Mouse (Mus musculus) thymus, adult 2 months (tissue): ENCODE results near the gene Rngtt. TPM values are rescaled to one million over a fixed set of nuclear protein-coding genes. Genes with fewer than 3 reads are reported as not detected.

Source experiments
- DNase-seq: peaks from one replicate; pipeline ENCODE4 v3.0.0; 2021
- H3K27ac ChIP-seq: fragments of 200-500 bp; 2 replicates; pipeline ENCODE4 v1.5.1; 2012; ENCODE audit warnings: low read length, control low read depth; ENCODE audit not compliant: control insufficient read depth, insufficient read depth
- H3K27me3 ChIP-seq: fragments of 200-500 bp; 2 replicates; pipeline ENCODE4 v1.6.1; 2012; ENCODE audit warnings: mild to moderate bottlenecking, low read length, moderate library complexity, mixed read lengths; ENCODE audit not compliant: control insufficient read depth, insufficient read depth
- H3K36me3 ChIP-seq: fragments of 200-500 bp; 2 replicates; pipeline ENCODE4 v1.6.1; 2012; ENCODE audit warnings: mild to moderate bottlenecking, low read length, moderate library complexity; ENCODE audit not compliant: control insufficient read depth, insufficient read depth
- H3K4me1 ChIP-seq: fragments of 200-500 bp; replicated peaks from 2 replicates; pipeline ENCODE4 v1.6.1; 2012; ENCODE audit warnings: low read length; ENCODE audit not compliant: control insufficient read depth, insufficient read depth
- H3K4me3 ChIP-seq: fragments of 200-500 bp; 2 replicates; pipeline ENCODE4 v1.5.1; 2012; ENCODE audit warnings: mild to moderate bottlenecking, low read length, control low read depth, moderate library complexity; ENCODE audit not compliant: control insufficient read depth, insufficient read depth
- CTCF ChIP-seq: fragments of 200-500 bp; IDR thresholded peaks from 2 replicates; pipeline ENCODE4 v1.5.1; 2012; ENCODE audit warnings: mild to moderate bottlenecking, control low read depth, low read length, moderate library complexity, borderline replicate concordance; ENCODE audit not compliant: control insufficient read depth, poor library complexity, insufficient read depth; ENCODE audit errors: extremely low read depth
- POLR2A ChIP-seq: fragments of 200-500 bp; IDR thresholded peaks from 2 replicates; pipeline ENCODE4 v1.6.1; 2012; ENCODE audit warnings: mild to moderate bottlenecking, low read length, control low read depth, moderate library complexity; ENCODE audit not compliant: control insufficient read depth, poor library complexity, insufficient read depth; ENCODE audit errors: extremely low read depth
- WGBS: fragments of 180-500 bp; shearing (Covaris S2); methylation state at CpG from one replicate; pipeline ENCODE4 v1.1.7; 2018; 5-methylcytosine and 5-hydroxymethylcytosine counted together
- polyA plus RNA-seq: library from polyadenylated mRNA; depleted of rRNA; stranded (reverse); fragments of >200 nt; gene quantifications from 2 replicates; pipeline ENCODE4 v1.2.3, GENCODE M21; 2012

Rngtt gene
- polyA plus RNA-seq, 1 experiment: 4.2 TPM

DNA sequence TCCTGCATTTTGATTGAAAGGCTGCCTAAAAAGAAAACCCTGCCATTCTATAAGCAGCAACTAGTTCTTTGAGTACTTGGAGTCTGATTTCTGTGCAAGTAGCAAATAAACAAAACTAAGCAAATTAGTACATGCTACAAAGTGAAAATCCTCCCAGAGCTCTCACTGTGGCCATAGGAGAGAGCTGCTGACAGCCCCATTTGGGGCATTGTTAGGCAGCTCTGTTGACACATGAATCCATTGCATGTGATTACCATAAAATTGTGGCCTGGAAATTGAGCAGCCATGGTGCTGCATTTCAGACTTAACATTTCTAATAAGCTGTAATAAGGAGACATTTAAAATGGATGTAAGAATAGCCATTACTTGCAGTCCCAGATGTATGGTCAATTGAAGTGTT, 171.6 kb downstream of the Rngtt start:
- no peak for TF ChIP-seq CTCF
- TF ChIP-seq POLR2A: no peak
- Histone ChIP-seq H3K27me3 (no peaks in the 10 kb centered on the region), H3K36me3 (no peaks in the 10 kb centered on the region), H3K27ac (no peak overlapping the region), H3K4me3 (no peak overlapping the region), H3K4me1 (no peaks in the 10 kb centered on the region)
- no peak for DNase-seq

- H3K4me1 ChIP-seq: no peaks in the 10 kb centered on the region
- no peak for TF ChIP-seq CTCF
- TF ChIP-seq POLR2A: no peak
- no peaks in the 10 kb centered on the region for H3K36me3 ChIP-seq
- H3K27ac ChIP-seq: no peak overlapping the region
- 97% methylated on average over 1 of the region's 1 CpGs for WGBS
- no peak for DNase-seq
- H3K4me3 ChIP-seq: no peak overlapping the region
- no peaks in the 10 kb centered on the region for H3K27me3 ChIP-seq
Observed at GRCm38 (mm10) chr4:33486050-33486449, 175.9 kb downstream of the Rngtt start.

- WGBS: 89% methylated on average over 1 of the region's 1 CpGs
- Histone ChIP-seq H3K36me3 (no peaks in the 10 kb centered on the region), H3K4me3 (no peak overlapping the region), H3K27ac (no peak overlapping the region), H3K4me1 (no peaks in the 10 kb centered on the region), H3K27me3 (no peaks in the 10 kb centered on the region)
- TF ChIP-seq CTCF: no peak
- TF ChIP-seq POLR2A: no peak
- DNase-seq: no peak
Observed at GRCm38 (mm10) chr4:33491108-33491507, 181.0 kb downstream of the Rngtt start.

GRCm38 (mm10) chr4:33494377-33494776, 184.3 kb downstream of the Rngtt start:
- 99% methylated on average over 2 of the region's 2 CpGs for WGBS
- no peaks in the 10 kb centered on the region for H3K4me1 ChIP-seq
- H3K36me3 ChIP-seq: no peaks in the 10 kb centered on the region
- H3K27me3 ChIP-seq: no peaks in the 10 kb centered on the region
- H3K27ac ChIP-seq: no peak overlapping the region
- H3K4me3 ChIP-seq: no peak overlapping the region
- TF ChIP-seq POLR2A (no peak), CTCF (no peak)
- DNase-seq: no peak

- 85% methylated on average over 2 of the region's 2 CpGs for WGBS
- TF ChIP-seq POLR2A: no peak
- H3K36me3 ChIP-seq: peaks cover 7% of the 10 kb centered on the region; the same call in 1 of the 2 replicates
- H3K4me1 ChIP-seq: no peaks in the 10 kb centered on the region
- H3K4me3 ChIP-seq: no peak overlapping the region
- no peak for DNase-seq
- H3K27me3 ChIP-seq: no peaks in the 10 kb centered on the region
- H3K27ac ChIP-seq: no peak overlapping the region
Observed at GRCm38 (mm10) chr4:33496985-33497384, 186.9 kb downstream of the Rngtt start.

GRCm38 (mm10) chr4:33497657-33498056, 187.5 kb downstream of the Rngtt start:
- DNase-seq: no peak
- TF ChIP-seq CTCF: no peak
- TF ChIP-seq POLR2A: no peak

GRCm38 (mm10) chr4:33498160-33498874, 188.2 kb downstream of the Rngtt start:
- Histone ChIP-seq H3K27ac (no peak overlapping the region), H3K36me3 (peaks cover 13% of the 10 kb centered on the region), H3K4me1 (no peaks in the 10 kb centered on the region), H3K4me3 (no peak overlapping the region), H3K27me3 (no peaks in the 10 kb centered on the region)
- TF ChIP-seq POLR2A (no peak), CTCF (no peak)
- DNase-seq: no peak
- WGBS: 96% methylated on average over 4 of the region's 4 CpGs

More at GRCm38 (mm10) chr4:33497657-33498056, 187.5 kb downstream of the Rngtt start:
- no peak overlapping the region for H3K4me3 ChIP-seq
- no peak overlapping the region for H3K27ac ChIP-seq
- peaks cover 13% of the 10 kb centered on the region for H3K36me3 ChIP-seq
- no peaks in the 10 kb centered on the region for H3K27me3 ChIP-seq
- no peaks in the 10 kb centered on the region for H3K4me1 ChIP-seq
